Mouse (Mus musculus) liver, embryonic 16.5 days (tissue): ENCODE results near the gene Chil3. TPM values are rescaled to one million over a fixed set of nuclear protein-coding genes. Genes with fewer than 3 reads are reported as not detected.

Experiments
- ATAC-seq: fragments of 200-750 bp; cut with Nextera tagmentation; 2 replicates; pipeline ENCODE4 v1.8.0; 2017; ENCODE audit warnings: low read depth, mild to moderate bottlenecking, moderate number of reproducible peaks, moderate library complexity
- H3K27ac ChIP-seq: fragments of 300-500 bp; sonication (generic); 2 replicates; pipeline ENCODE4 v1.5.1; 2014; ENCODE audit warnings: mild to moderate bottlenecking, low read length
- H3K27me3 ChIP-seq: fragments of 300-500 bp; sonication (generic); 2 replicates; pipeline ENCODE4 v1.6.1; 2014; ENCODE audit warnings: low read depth, low read length, mixed read lengths; ENCODE audit not compliant: control insufficient read depth, insufficient read depth
- H3K36me3 ChIP-seq: fragments of 300-500 bp; sonication (generic); 2 replicates; pipeline ENCODE4 v1.6.1; 2014; ENCODE audit warnings: mild to moderate bottlenecking; ENCODE audit not compliant: control insufficient read depth, insufficient read depth
- H3K4me1 ChIP-seq: fragments of 300-500 bp; sonication (generic); 2 replicates; pipeline ENCODE4 v1.6.1; 2014; ENCODE audit warnings: low read depth, low read length, mixed read lengths; ENCODE audit not compliant: control insufficient read depth
- H3K4me2 ChIP-seq: fragments of 300-500 bp; sonication (generic); 2 replicates; pipeline ENCODE4 v1.6.1; 2014; ENCODE audit warnings: low read depth, low read length, mixed read lengths
- H3K4me3 ChIP-seq: fragments of 300-500 bp; sonication (generic); 2 replicates; pipeline ENCODE4 v1.5.1; 2014; ENCODE audit warnings: low read depth, mild to moderate bottlenecking, low read length
- H3K9ac ChIP-seq: fragments of 300-500 bp; sonication (generic); 2 replicates; pipeline ENCODE4 v1.6.1; 2014; ENCODE audit warnings: low read depth, low read length
- H3K9me3 ChIP-seq: fragments of 300-500 bp; sonication (generic); replicated peaks from 2 replicates; pipeline ENCODE4 v1.6.1; 2016; ENCODE audit warnings: low read length; ENCODE audit not compliant: control insufficient read depth
- WGBS: fragments of 180-500 bp; shearing (Covaris S2); extraction: QIAGEN DNeasy Blood & Tissue Kit; methylation state at CpG from one replicate; pipeline ENCODE4 v1.1.7; 2014; ENCODE audit not compliant: insufficient replicate concordance; 5-methylcytosine and 5-hydroxymethylcytosine counted together
- polyA plus RNA-seq: library from polyadenylated mRNA; unstranded; fragments of >200 nt; fragmentation: Nextera tagmentation; extraction: Ambion mirVana; gene quantifications from 2 replicates; pipeline ENCODE4 v1.2.1, GENCODE M21; 2015

Chil3 gene
- polyA plus RNA-seq, 1 experiment from 2014 or later, result 37.6 TPM

DNA sequence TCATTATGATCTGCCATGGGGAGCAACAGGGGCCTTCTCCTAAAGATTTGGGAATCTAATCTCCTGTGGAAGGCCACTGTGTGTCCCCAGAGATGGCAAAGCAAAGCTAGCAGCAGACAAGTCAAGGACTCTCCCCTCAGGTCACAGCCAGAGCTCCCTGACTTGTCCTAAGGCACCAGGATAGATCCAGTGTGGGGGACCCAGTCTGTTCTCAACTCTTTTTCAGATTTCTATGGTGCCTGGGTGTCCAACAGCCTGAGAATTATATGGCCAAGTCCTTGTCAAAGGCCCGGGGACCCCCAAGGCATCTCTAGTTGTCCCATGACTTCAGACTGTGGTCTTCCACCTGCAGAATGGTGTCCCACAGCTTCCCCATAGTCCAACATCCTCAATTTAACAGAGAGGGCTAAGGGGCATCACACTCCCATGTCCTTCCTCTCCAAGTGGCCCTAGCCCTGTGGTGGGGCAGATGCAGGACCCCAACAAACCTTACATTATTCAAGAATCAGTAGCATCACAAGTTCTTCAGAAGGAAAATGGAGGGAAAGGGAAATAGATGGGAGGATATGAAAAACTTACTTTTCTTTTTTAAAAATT is 3.9 kb upstream of the Chil3 start:
- 44% methylated on average over 1 of the region's 1 CpGs for WGBS
- ATAC-seq, result 0 out of 2 replicates have a peak, but pooled peaks have one; percentile 13
- Histone ChIP-seq H3K9me3 (no peaks in the 10 kb centered on the region), H3K27me3 (no peaks in the 10 kb centered on the region), H3K4me2 (no peak overlapping the region), H3K9ac (no peak overlapping the region), H3K4me3 (no peak overlapping the region), H3K4me1 (no peaks in the 10 kb centered on the region), H3K27ac (no peak overlapping the region), H3K36me3 (no peaks in the 10 kb centered on the region)

DNA sequence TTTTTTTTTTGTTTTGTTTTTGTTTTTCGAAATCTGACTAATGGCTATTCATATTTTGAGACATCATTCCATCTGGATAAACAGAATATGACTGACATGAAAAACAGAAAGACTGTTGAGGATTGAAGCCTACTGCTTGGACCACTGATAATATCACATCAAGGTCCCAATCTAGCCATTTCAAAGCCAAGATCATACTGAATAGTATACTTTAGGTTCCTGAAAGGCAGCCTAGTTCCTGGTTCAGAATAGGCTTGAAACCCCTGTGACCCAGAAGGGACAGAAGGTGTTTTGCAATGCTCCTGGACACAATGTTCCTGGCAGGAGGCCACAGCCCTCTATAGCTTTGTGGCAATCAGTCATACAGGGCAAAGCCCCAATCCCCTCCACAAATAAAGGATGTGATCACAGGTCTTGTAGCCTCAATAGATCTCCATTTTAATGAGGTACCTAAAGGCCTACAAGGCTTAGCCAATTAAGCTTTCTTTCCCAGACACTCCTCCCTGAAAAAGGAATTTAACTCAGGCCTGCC is 3.2 kb upstream of the Chil3 start:
- H3K27ac ChIP-seq, result no peak overlapping the region
- peak; percentile 43 for ATAC-seq
- 22% methylated on average over 1 of the region's 1 CpGs for WGBS
- H3K36me3 ChIP-seq, result no peaks in the 10 kb centered on the region
- H3K4me1 ChIP-seq, result no peaks in the 10 kb centered on the region
- H3K9ac ChIP-seq, result no peak overlapping the region
- H3K4me3 ChIP-seq, result no peak overlapping the region
- H3K9me3 ChIP-seq, result no peaks in the 10 kb centered on the region
- H3K4me2 ChIP-seq, result no peak overlapping the region
- H3K27me3 ChIP-seq, result no peaks in the 10 kb centered on the region

DNA sequence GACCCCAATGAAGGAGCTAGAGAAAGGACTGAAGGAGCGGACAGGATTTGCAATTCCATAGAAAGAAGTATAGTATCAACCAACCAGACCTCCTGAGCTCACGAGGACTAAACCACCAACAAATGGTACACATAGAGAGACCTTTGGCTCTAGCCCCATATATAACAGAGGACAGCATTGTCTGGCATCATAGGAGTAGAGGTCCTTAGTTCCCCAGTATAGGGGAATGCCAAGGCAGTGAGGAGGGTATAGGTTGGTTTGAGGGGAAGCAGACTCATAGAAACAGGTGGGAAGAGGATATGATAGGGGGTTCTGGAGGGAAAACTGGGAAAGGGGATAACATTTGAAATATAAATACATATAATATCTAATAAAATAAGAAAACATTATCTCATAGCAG is 13.0 kb downstream of the Chil3 start:
- H3K9ac ChIP-seq, result no peak overlapping the region
- H3K27ac ChIP-seq, result no peak overlapping the region
- no peak overlapping the region for H3K4me3 ChIP-seq
- WGBS, result 51% methylated on average over 2 of the region's 2 CpGs
- no peaks in the 10 kb centered on the region for H3K9me3 ChIP-seq
- no peak for ATAC-seq
- no peaks in the 10 kb centered on the region for H3K4me1 ChIP-seq
- H3K36me3 ChIP-seq, result no peaks in the 10 kb centered on the region
- no peak overlapping the region for H3K4me2 ChIP-seq
- no peaks in the 10 kb centered on the region for H3K27me3 ChIP-seq

DNA sequence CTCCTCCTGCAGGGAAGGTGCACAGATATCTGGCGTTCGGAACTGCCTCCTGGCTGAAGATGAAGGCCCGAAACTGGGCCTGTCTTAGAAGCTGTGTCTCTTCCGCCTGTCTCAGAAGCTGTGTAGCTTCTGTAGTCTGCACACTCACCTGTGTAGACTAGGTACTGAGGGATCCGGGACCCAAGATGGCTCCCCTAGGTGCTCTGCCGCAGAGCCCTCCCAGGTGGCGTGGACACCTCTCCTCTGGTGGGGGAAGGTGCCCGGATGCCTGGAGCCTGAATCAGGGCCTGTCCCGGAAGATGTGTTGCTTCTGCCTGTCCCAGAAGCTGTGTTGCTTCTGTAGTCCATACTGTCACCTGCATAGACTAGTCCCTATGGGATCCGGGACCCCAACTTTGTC is 23.3 kb downstream of the Chil3 start:
- peaks cover 3% of the 10 kb centered on the region; the same call in 1 of the 2 replicates for H3K9me3 ChIP-seq
- WGBS, result 63% methylated on average over 10 of the region's 10 CpGs
- H3K9ac ChIP-seq, result no peak overlapping the region
- peak; percentile 30; the same call in 1 of the 2 replicates for ATAC-seq
- H3K36me3 ChIP-seq, result no peaks in the 10 kb centered on the region
- no peak overlapping the region for H3K4me3 ChIP-seq
- H3K27ac ChIP-seq, result no peak overlapping the region
- no peak overlapping the region for H3K4me2 ChIP-seq
- no peaks in the 10 kb centered on the region for H3K4me1 ChIP-seq
- H3K27me3 ChIP-seq, result no peaks in the 10 kb centered on the region

DNA sequence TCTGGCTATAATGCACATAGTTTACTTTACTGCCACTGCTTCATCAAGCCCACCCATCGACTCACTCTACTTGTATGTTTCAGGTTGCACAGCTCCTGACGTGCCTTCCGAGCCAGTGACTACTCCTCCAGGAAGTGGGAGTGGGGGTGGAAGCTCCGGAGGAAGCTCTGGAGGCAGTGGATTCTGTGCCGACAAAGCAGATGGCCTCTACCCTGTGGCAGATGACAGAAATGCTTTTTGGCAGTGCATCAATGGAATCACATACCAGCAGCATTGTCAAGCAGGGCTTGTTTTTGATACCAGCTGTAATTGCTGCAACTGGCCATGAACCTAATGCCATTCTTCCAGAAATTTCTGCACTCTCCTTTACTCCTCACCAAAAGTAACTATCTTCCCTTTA is 35.7 kb downstream of the Chil3 start:
- no peaks in the 10 kb centered on the region for H3K4me1 ChIP-seq
- H3K36me3 ChIP-seq, result no peaks in the 10 kb centered on the region
- ATAC-seq, result no peak
- H3K27me3 ChIP-seq, result no peaks in the 10 kb centered on the region
- no peak overlapping the region for H3K4me2 ChIP-seq
- peaks cover 4% of the 10 kb centered on the region; the same call in 1 of the 2 replicates for H3K9me3 ChIP-seq
- 58% methylated on average over 5 of the region's 5 CpGs for WGBS
- H3K4me3 ChIP-seq, result no peak overlapping the region
- H3K9ac ChIP-seq, result no peak overlapping the region
- H3K27ac ChIP-seq, result no peak overlapping the region

DNA sequence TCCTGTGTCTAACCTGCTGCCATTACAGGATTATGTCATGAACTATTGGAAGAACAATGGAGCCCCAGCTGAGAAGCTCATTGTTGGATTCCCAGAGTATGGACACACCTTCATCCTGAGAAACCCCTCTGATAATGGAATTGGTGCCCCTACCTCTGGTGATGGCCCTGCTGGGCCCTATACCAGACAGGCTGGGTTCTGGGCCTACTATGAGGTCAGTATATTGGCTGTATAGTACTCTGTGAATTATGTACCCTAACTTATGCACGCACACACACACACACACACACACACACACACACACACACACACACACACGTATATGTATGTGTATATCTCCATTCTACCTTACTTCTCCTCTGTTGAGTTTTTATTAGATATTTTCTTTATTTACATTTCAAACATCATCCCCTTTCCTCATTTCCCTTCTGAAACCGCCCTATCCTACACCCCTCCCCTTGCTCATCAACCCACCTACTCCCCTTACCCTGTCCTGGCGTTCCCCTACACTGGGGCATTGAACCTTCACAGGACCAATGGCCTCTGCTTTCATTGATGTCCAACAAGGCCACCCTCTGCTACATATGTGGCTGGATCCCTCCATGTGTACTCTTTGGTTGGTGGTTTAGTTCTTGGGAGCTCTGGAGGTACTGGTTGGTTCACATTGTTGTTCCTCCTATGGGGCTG is 38.4 kb downstream of the Chil3 start:
- H3K36me3 ChIP-seq, result no peaks in the 10 kb centered on the region
- ATAC-seq, result no peak

DNA sequence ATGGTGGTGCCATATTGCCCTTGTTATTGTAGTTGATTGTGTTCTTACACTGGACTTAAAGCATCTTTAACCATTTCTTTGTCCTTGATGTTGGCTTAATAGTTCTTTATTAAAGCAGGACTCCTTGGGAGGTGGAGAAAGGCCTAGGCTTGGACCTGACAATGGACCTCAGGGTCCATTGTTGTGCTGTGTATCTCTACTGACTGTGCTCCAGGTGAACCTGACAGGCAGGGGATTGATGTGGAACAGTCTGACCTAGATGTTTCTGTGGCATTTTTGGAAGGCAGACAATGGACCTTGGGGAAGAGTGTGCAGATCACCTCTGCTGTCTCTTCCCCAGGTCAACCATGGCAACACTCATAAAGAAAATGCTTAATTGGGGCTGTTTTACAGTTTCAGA is 40.4 kb downstream of the Chil3 start:
- Histone ChIP-seq H3K9me3 (peaks cover 4% of the 10 kb centered on the region; the same call in 1 of the 2 replicates), H3K36me3 (no peaks in the 10 kb centered on the region), H3K9ac (no peak overlapping the region), H3K27ac (no peak overlapping the region), H3K4me2 (no peak overlapping the region), H3K27me3 (no peaks in the 10 kb centered on the region), H3K4me1 (no peaks in the 10 kb centered on the region), H3K4me3 (no peak overlapping the region)
- no peak for ATAC-seq

More for the DNA sequence above, 38.4 kb downstream of the Chil3 start:
- no peaks in the 10 kb centered on the region for H3K27me3 ChIP-seq
- no peak overlapping the region for H3K27ac ChIP-seq
- H3K9me3 ChIP-seq, result peaks cover 4% of the 10 kb centered on the region; the same call in 1 of the 2 replicates
- H3K4me3 ChIP-seq, result no peak overlapping the region
- no peak overlapping the region for H3K4me2 ChIP-seq
- WGBS, result 57% methylated on average over 4 of the region's 4 CpGs
- H3K4me1 ChIP-seq, result no peaks in the 10 kb centered on the region
- no peak overlapping the region for H3K9ac ChIP-seq

DNA sequence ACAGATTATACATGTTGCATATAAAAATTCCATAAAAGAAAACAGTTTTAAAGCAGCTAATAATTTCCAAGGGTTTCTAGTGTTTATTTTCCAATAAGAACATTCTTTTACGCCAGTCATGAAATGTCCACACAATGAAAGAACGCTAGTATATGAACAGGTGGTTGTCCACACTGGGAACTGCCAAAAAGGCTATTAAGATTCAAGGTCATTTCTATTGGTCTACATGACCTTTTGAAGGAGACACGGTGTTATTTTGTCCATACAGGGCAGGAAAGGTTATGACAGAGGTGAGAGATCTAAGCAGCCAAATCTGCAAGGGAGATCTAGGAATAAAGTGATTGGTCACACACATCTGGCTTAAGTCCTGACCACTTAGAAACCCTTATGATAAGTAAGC is 54.4 kb downstream of the Chil3 start, which contains the start of gene Chia1:
Gene Chia1, plus strand, starts transcription at position 301 of the 400 bp plus-strand sequence.
- ATAC-seq, result no peak
- Histone ChIP-seq H3K4me2 (no peak within 1 kb of the TSS), H3K4me3 (no peak within 1 kb of the TSS), H3K9ac (no peak within 1 kb of the TSS), H3K27me3 (no peaks in the 10 kb centered on the region), H3K36me3 (no peaks in the 10 kb centered on the region), H3K4me1 (no peaks in the 10 kb centered on the region), H3K9me3 (no peaks in the 10 kb centered on the region), H3K27ac (no peak within 1 kb of the TSS)
- WGBS, result 64% methylated on average over 3 of the region's 3 CpGs
